Mouse (Mus musculus): ENCODE measurements at regions not wholly inside any gene's neighbourhood (a gene's known extent, or its start where the extent isn't known, plus 50 kb on each side); places are given as distances from the start of the nearest gene placed in this dataset.

DNA sequence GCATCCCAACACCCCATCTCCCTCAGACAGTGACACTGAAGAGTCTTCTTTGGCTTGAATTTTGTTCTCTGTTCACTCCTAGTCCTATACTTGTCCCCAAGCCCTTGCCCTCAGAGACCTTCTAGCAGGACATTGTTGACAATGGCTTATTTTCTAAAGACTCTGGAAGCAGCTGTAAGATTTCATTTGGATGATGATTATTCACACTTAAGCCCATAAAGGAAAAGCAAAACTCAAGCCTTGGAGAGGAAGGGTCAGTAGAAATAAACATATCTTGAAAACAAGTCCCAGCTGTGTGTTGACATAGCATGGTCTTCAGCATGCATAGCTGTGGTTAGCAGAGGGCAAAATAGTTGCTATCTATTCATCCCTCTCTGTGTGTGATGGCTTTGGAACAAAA lies 59.9 kb upstream of the Cdh11 start:
- no peak for DNase-seq (ENCODE audit: low spot score in 2 of 2)

- no peak for DNase-seq (ENCODE audit: low spot score in 2 of 2)
Measured at GRCm38 (mm10) chr8:102860021-102860420, 74.6 kb upstream of the Cdh11 start.

GRCm38 (mm10) chr8:102899525-102899924 lies 114.1 kb upstream of the Cdh11 start:
- no peak for DNase-seq (ENCODE audit: low spot score in 2 of 2)

GRCm38 (mm10) chr8:102900662-102901061 lies 115.2 kb upstream of the Cdh11 start:
- DNase-seq (ENCODE audit: low spot score in 2 of 2), result no peak

GRCm38 (mm10) chr8:102907444-102907843 lies 122.0 kb upstream of the Cdh11 start:
- DNase-seq (ENCODE audit: low spot score in 2 of 2), result no peak

- no peak for DNase-seq (ENCODE audit: low spot score in 2 of 2)
Measured at GRCm38 (mm10) chr8:102931342-102931835, 145.9 kb upstream of the Cdh11 start.

DNA sequence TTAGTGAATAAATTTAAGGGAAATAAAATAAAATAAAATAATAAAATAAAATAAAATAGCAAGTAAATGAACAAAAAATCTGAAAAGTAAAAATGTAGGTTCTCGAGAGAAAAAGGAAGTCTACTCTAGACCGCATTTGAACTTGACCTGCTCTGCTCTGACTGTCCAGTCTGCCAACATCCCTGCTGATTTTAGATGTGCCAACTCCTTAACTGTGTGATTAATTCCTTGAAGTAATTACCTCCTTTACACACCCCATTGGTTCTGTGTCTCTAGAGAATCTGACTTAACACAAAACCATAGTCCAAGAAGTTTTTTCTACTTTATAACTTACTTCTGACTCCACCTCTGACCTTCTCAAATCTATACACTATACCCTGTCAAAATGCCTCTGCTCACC lies 153.3 kb upstream of the Cdh11 start:
- DNase-seq (ENCODE audit: low spot score in 2 of 2), result no peak

GRCm38 (mm10) chr8:102945546-102945945 lies 160.1 kb upstream of the Cdh11 start:
- DNase-seq (ENCODE audit: low spot score in 2 of 2), result no peak

DNA sequence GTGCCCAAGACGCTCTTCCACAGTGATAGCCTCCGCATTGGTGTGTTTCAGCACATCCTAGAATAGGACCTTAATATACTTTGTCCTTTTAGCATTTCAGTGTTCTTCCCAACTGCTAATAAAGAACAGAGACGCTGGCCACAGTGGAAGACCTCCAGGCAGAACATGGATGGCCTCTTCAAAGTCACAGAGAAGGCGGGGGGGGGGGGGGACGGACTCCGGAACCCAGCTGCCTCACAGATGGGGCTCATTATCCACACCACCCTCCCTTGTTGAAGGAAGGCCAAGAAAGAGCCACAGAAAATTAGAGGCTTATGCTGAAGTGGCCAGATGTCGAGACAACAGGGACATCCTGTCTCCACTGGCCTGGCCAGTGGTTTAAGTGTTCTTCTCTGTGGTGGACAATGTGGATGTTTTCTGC lies 192.7 kb upstream of the Cdh11 start:
- DNase-seq (ENCODE audit: low spot score in 2 of 2), result no peak

GRCm38 (mm10) chr8:102983220-102983909 lies 197.9 kb upstream of the Cdh11 start:
- no peak for DNase-seq (ENCODE audit: low spot score in 2 of 2)

DNA sequence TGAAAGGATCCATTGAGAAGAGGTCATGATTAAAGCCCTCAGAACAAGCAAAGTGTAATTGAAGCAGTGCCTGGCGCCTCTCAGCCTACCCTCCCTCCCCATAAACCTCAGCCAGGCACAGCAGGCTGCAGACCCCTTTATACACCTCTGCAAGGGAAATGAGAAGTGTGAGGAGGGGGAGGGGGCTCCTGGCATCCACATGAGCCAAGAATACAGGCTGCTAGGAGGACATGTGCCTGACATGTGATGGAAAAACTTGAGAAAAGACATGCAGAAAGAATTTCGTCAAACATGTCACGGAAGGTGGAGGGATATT lies 198.4 kb upstream of the Cdh11 start:
- DNase-seq (ENCODE audit: low spot score in 2 of 2), result no peak

DNA sequence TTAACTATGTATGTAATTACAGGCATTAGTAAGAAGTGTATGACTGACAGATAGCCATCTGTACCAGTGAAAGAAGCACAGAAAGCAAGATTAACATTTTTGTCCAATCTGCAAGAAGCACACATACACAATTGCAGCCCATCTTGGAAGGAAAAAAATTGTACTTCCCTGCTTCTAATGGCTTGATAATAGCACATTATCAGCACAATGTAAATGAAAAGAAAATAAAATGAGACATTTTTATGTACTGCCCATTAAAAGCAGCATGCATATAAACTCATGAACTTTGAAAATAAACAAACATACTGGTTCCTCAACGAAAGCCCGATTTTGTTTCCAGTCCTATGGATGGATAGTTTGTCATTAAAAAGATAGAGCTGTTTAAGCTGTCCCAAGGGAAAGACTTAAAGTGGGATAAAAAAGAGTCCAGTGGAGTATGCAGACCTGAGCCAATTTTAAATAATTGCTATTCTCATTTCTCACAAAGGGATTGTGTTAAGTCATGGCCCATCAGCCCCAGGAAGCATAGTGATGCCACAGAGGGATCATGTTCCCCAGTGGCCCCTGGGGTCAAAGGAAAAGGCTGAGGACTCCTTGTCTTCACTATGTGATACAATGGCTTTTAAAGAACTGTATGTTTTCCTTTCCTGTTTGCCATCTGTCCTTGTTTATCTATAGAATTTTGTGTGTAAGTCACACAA lies 222.0 kb upstream of the Cdh11 start:
- DNase-seq (ENCODE audit: low spot score in 2 of 2), result no peak

DNA sequence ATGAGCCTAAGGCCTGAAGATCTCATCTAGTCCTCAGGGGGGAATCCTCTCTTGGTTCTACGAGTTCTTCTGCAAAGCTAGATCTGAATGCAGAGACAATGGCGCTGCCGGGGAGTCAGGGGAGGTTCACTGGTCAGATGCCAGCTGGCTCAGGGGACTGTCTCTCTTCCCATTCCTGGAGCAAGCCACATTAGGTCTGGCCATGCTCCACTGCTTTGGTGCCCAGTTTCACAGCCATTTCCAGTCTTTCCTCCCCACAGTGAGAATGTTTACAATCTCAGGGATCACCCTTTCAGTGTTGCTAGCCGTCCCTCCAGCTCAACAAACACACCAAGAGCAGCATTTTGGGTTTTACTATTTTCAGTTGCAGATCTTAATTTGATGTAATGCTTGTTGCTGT lies 233.7 kb upstream of the Cdh11 start:
- no peak for DNase-seq (ENCODE audit: low spot score in 2 of 2)

DNA sequence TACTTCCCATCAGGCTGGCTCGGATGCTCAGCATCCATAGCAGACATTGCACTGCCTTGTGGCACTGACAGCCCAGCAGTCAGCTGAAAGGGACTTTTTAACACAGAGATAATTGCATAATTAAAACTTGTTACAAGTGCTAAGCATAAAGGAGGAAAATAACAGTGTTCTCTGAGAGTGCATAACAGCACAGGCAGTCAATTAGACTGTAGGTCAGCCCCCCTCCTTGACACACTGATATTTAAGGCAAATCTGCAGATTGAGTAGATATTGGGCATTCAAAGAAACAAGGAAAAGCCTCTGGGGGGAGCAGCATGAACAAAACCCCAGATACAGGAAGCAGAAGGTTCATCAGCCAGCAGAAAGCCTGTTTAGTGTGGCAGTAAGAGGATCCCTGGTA lies 237.8 kb upstream of the Cdh11 start:
- no peak for DNase-seq (ENCODE audit: low spot score in 2 of 2)

DNA sequence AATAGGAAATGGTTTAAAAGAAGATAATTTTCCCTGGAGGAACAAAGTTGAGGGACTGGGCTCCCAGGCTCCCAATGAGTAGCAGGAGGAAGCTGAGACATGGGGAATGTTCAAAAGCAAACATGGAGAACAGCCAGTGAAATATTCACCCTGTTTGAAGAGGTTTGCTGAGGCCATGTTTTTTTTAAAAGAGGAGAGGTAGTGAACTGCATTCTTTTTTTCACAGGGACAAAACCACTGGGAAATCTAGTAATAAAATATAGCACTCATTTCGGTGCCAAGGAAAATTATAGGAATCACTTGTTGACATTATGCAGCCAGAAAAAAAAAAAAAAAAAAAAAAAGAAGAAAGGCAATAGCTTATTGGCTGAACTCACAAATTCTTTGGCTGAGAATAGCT lies 246.3 kb upstream of the Cdh11 start:
- DNase-seq (ENCODE audit: low spot score in 2 of 2), result no peak

GRCm38 (mm10) chr8:103033956-103034355 lies 248.5 kb upstream of the Cdh11 start:
- DNase-seq (ENCODE audit: low spot score in 2 of 2), result no peak

DNA sequence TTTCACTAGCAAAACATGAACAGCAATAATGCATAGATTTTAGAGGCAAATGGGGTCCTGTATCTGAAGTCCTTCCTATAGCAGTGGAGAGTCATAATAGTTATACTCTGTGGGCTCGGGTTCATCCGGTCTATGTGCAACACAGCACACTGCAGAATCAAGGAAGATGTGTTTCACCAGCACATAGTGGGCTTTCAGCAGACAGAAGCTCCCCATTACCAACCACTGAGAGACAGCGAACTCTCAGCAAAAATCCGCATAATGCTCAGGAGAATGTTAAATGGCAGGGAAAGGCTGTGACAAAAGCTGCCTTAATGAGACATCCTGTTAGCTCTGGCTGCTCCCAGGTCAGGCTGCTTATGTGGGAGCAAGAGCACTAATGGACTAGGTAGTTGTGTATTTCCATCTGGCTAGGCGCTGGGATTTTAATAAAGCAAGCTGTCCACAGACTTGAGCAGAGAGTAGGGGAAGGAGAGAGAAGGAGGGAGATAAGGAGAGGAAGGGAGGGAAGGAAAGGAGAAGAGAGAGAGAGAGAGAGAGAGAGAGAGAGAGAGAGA lies 286.7 kb upstream of the Cdh11 start:
- no peak for DNase-seq (ENCODE audit: low spot score in 2 of 2)

DNA sequence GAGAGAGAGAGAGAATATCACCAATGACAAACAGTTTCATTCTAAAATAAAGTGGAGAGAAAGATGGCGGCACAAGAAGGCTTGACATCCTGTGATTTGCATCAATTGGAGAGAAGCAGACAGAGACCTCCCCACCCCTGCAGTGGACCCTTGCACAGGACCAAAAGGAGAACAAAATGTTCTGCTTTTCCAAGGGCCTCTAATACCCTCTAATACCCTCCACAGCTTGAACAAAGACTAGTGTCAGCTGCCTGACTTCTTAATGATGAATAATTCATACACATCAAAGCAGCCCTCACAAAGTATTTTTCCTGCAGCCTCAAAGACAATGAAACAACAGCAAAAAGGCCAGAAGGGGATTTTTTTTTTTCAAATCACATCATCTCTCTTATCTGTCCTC lies 287.2 kb upstream of the Cdh11 start:
- no peak for DNase-seq (ENCODE audit: low spot score in 2 of 2)

DNA sequence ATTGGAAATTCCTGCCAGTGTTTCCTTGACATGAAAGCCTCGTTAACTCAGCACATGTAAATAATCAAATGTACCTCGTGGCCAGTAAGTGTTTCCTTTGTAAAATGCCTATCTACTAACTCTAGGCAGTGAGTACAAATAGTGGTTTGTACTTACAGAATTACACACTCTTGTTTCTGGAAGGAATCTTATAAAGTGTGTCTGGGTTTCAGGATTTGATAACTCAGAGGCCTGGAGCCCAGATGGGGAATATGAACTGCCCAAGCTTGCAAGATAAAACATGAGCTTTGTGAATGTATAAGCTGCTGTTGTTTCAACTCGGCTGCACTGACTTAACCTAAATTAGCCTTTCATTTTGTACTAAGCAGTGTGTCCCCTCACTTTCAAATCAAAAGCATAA lies 293.1 kb upstream of the Cdh11 start:
- no peak for DNase-seq (ENCODE audit: low spot score in 2 of 2)

DNA sequence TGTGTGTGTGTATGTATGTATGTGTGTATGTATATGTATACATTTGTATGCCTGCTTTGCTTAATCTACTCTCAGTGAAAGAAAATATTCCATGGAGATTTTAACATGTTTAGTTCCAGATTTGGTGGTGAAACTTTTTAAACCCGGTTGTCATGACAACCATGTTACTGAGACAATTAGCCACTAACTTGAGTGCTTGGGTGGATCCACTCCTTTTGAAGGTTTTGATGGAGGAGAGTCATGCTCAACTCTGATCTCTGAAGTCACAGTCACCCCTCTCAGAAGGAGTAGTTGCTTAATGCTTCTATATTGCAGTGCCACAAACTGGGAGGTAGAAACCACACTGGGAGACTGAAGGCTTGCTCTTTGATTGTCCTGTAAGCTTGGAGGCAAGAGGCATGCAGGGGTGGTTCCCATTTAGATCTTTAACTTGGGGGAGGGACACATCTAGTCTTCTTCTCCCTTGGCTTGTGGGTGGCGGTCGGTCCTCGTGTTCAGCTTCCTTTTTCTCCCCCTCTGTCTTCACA lies 301.6 kb upstream of the Cdh11 start:
- DNase-seq (ENCODE audit: low spot score in 2 of 2), result no peak

GRCm38 (mm10) chr8:103096496-103097092 lies 311.2 kb upstream of the Cdh11 start:
- DNase-seq (ENCODE audit: low spot score in 2 of 2), result no peak

DNA sequence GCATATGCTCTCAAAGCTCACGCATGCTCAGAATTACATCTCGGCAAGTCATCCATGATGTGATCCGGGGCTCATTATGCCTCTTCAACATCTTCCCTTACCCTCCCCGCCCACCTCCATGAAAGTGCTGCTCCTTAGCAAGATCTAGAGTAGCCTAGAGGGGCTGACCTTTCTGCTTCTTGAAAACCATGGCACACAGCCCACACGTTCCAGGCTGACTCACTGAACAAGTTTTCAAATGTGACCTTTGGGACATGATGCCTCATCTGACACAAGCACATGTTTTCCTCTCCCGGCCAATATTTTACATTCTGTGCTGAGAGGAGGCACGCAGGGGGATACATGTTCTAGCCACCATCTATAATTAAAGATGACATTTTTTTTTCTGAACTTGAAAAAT lies 340.1 kb upstream of the Cdh11 start:
- no peak for DNase-seq (ENCODE audit: low spot score in 2 of 2)

- no peak for DNase-seq (ENCODE audit: low spot score in 2 of 2)
Measured at GRCm38 (mm10) chr8:103138136-103138535, 352.7 kb upstream of the Cdh11 start.
